Mouse (Mus musculus) liver, adult 2 months (tissue): ENCODE data around the gene Mxd1. TPM values are rescaled to one million over a fixed set of nuclear protein-coding genes. Genes with fewer than 3 reads are reported as not detected.

ENCODE experiments used
- DNase-seq: peaks from one replicate; pipeline ENCODE4 v3.0.0-alpha.2; 2011; ENCODE audit warnings: low read depth, low spot score; ENCODE audit errors: extremely low read depth
- H3K27ac ChIP-seq: fragments of 200-500 bp; replicated peaks from 2 replicates; pipeline ENCODE4 v1.5.1; 2012; ENCODE audit warnings: low read depth, mild to moderate bottlenecking, control low read depth, inconsistent platforms, low read length; ENCODE audit not compliant: insufficient read depth
- H3K27me3 ChIP-seq: fragments of 200-500 bp; 2 replicates; pipeline ENCODE4 v1.6.1; 2012; ENCODE audit warnings: mild to moderate bottlenecking, moderate library complexity, low read length, inconsistent platforms; ENCODE audit not compliant: control insufficient read depth, insufficient read depth
- H3K36me3 ChIP-seq: fragments of 200-500 bp; 2 replicates; pipeline ENCODE4 v1.6.1; 2012; ENCODE audit warnings: low read length, inconsistent platforms; ENCODE audit not compliant: control insufficient read depth, insufficient read depth
- H3K4me1 ChIP-seq: fragments of 200-500 bp; 2 replicates; pipeline ENCODE4 v1.6.1; 2011; ENCODE audit warnings: low read length; ENCODE audit not compliant: control insufficient read depth, insufficient read depth
- H3K4me3 ChIP-seq: fragments of 200-500 bp; 2 replicates; pipeline ENCODE4 v1.5.1; 2011; ENCODE audit warnings: low read depth, mild to moderate bottlenecking, control low read depth, low read length, moderate library complexity; ENCODE audit not compliant: insufficient read depth
- H3K79me2 ChIP-seq: fragments of 200-500 bp; 2 replicates; pipeline ENCODE4 v1.6.1; 2012; ENCODE audit warnings: inconsistent platforms, mild to moderate bottlenecking, low read length, moderate library complexity; ENCODE audit not compliant: control insufficient read depth, insufficient read depth
- H3K9ac ChIP-seq: fragments of 200-500 bp; 2 replicates; pipeline ENCODE4 v1.6.1; 2012; ENCODE audit warnings: low read depth, mild to moderate bottlenecking, control low read depth, inconsistent platforms, low read length
- CTCF ChIP-seq: fragments of 200-500 bp; IDR thresholded peaks from 2 replicates; pipeline ENCODE4 v1.5.1; 2011; ENCODE audit warnings: low read depth, low read length, control low read depth
- POLR2A ChIP-seq: fragments of 200-500 bp; IDR thresholded peaks from 2 replicates; pipeline ENCODE4 v1.6.1; 2011; ENCODE audit warnings: low read length, control low read depth; ENCODE audit not compliant: insufficient read depth; ENCODE audit errors: extremely low read depth
- WGBS: fragments of 180-500 bp; shearing (Covaris S2); methylation state at CpG from one replicate; pipeline ENCODE4 v1.1.7; 2018; 5-methylcytosine and 5-hydroxymethylcytosine counted together
- polyA plus RNA-seq: library from polyadenylated mRNA; depleted of rRNA; stranded (reverse); fragments of >200 nt; gene quantifications from 2 replicates; pipeline ENCODE4 v1.2.3, GENCODE M21; 2012
- total RNA-seq: library from RNA; depleted of rRNA; stranded (reverse); fragments of >200 nt; gene quantifications from 2 replicates; pipeline ENCODE4 v1.2.3, GENCODE M21; 2014

Gene Mxd1
- total and polyA plus RNA-seq, 2 experiments, result 2.0 to 2.8 TPM

GRCm38 (mm10) chr6:86609235-86609634 lies 59.7 kb downstream of the Mxd1 start:
- WGBS, result 78% methylated on average over 6 of the region's 6 CpGs
- peaks cover 11% of the 10 kb centered on the region for H3K4me1 ChIP-seq
- TF ChIP-seq CTCF (no peak), POLR2A (no peak)

DNA sequence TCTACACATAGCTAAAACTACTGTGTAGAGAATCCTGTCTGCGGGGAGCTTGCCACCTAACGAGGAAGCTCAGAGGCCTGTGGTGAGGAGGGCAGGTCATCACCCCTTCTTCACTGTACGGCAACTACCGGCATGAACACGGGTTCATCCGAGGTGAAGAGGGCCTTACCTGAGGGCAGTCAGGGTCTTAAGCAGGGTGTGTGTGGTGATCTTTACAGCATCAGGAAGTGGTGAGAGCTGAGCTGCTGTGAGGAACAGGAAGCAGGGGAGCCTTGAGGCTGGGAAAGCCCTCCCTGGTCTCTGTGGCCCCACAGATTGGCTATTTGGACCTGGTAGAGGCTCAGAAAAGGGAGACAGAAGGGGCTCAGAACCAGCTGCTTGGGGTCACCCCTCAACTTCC lies 61.5 kb downstream of the Mxd1 start:
- H3K27me3 ChIP-seq, result no peaks in the 10 kb centered on the region
- H3K4me3 ChIP-seq, result no peak overlapping the region
- no peak overlapping the region for H3K9ac ChIP-seq
- no peak for DNase-seq
- H3K36me3 ChIP-seq, result no peaks in the 10 kb centered on the region
- no peaks in the 10 kb centered on the region for H3K79me2 ChIP-seq
- H3K4me1 ChIP-seq, result peaks cover 11% of the 10 kb centered on the region
- no peak overlapping the region for H3K27ac ChIP-seq
- WGBS, result 83% methylated on average over 6 of the region's 6 CpGs
- TF ChIP-seq CTCF (no peak), POLR2A (no peak)

More at GRCm38 (mm10) chr6:86609235-86609634, 59.7 kb downstream of the Mxd1 start:
- peak; percentile 24 for DNase-seq
- no peak overlapping the region for H3K4me3 ChIP-seq
- H3K36me3 ChIP-seq, result no peaks in the 10 kb centered on the region
- H3K27ac ChIP-seq, result no peak overlapping the region
- no peaks in the 10 kb centered on the region for H3K79me2 ChIP-seq
- no peak overlapping the region for H3K9ac ChIP-seq
- H3K27me3 ChIP-seq, result no peaks in the 10 kb centered on the region

- 90% methylated on average over 4 of the region's 4 CpGs for WGBS
- no peak for DNase-seq
- H3K4me1 ChIP-seq, result peaks cover 13% of the 10 kb centered on the region
- no peak overlapping the region for H3K9ac ChIP-seq
- no peaks in the 10 kb centered on the region for H3K27me3 ChIP-seq
- no peaks in the 10 kb centered on the region for H3K79me2 ChIP-seq
- H3K36me3 ChIP-seq, result no peaks in the 10 kb centered on the region
- no peak overlapping the region for H3K4me3 ChIP-seq
- TF ChIP-seq CTCF (no peak), POLR2A (no peak)
- no peak overlapping the region for H3K27ac ChIP-seq
These were observed 62.7 kb downstream of the Mxd1 start for GRCm38 (mm10) chr6:86606289-86606688.

DNA sequence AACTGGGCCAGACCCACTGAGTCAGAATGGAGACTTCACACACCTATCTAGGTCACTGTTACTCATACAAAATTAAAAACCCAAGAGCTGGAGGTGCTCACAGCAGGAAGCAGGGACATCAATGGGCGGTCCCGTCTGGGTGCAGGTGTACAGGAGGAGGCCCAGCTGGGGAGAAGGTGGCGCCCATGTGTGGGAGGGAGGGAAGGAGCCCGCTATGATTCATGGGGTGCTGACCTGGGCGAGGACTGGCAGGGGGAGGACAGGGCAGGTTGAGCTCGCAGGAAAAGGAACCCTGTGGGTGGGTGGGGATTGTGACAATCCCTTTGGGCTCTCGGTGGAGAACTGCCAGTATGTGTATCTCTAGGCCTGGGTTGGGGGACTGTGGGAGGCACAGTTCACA lies 63.7 kb downstream of the Mxd1 start:
- H3K9ac ChIP-seq, result no peak overlapping the region
- no peaks in the 10 kb centered on the region for H3K79me2 ChIP-seq
- peaks cover 10% of the 10 kb centered on the region for H3K4me1 ChIP-seq
- no peak overlapping the region for H3K4me3 ChIP-seq
- no peak for TF ChIP-seq CTCF
- no peak for TF ChIP-seq POLR2A
- DNase-seq, result no peak
- WGBS, result 81% methylated on average over 7 of the region's 7 CpGs
- no peaks in the 10 kb centered on the region for H3K27me3 ChIP-seq
- H3K27ac ChIP-seq, result no peak overlapping the region
- H3K36me3 ChIP-seq, result no peaks in the 10 kb centered on the region

GRCm38 (mm10) chr6:86599951-86600414 lies 69.0 kb downstream of the Mxd1 start:
- Histone ChIP-seq H3K4me1 (peaks cover 8% of the 10 kb centered on the region), H3K4me3 (no peak overlapping the region), H3K27me3 (no peaks in the 10 kb centered on the region), H3K36me3 (no peaks in the 10 kb centered on the region), H3K27ac (no peak overlapping the region), H3K9ac (no peak overlapping the region), H3K79me2 (no peaks in the 10 kb centered on the region)
- TF ChIP-seq POLR2A (no peak), CTCF (no peak)
- DNase-seq, result peak; percentile 63
- WGBS, result 7% methylated on average over 6 of the region's 6 CpGs

- WGBS, result 26% methylated on average over 4 of the region's 4 CpGs
- no peaks in the 10 kb centered on the region for H3K79me2 ChIP-seq
- no peaks in the 10 kb centered on the region for H3K27me3 ChIP-seq
- H3K9ac ChIP-seq, result no peak overlapping the region
- no peak overlapping the region for H3K27ac ChIP-seq
- no peaks in the 10 kb centered on the region for H3K36me3 ChIP-seq
- H3K4me1 ChIP-seq, result peaks cover 8% of the 10 kb centered on the region
- H3K4me3 ChIP-seq, result no peak overlapping the region
- no peak for TF ChIP-seq POLR2A
- TF ChIP-seq CTCF, result peak; percentile 92
- DNase-seq, result peak; percentile 47
These were observed 69.8 kb downstream of the Mxd1 start for GRCm38 (mm10) chr6:86599197-86599596.
